Mouse (Mus musculus): Measurements from ENCODE around the gene Tfb2m.
A peak's percentile ranks its signal among the peaks of the same experiment; 100 is the strongest.

Gene Tfb2m

DNA sequence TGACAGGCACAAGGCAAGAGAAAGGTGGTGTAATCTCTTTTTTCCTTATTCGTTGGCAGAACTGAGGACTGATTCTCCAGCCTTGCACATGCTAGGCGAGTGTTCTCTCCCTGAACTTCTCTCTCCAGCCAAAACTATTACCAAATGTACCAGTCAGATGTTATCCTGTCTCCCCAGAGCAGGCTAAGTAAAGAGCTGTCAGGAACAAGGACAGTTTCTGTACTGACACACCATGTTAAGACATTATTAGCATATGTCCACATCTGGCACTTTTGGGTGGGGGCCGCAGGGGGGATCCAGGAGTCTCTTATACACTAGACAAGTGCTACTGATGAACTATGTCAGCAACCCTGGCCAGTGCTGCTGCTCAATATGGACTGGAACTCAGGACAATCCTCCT is 10.9 kb upstream of the Tfb2m start:
- no peak for DNase-seq

DNA sequence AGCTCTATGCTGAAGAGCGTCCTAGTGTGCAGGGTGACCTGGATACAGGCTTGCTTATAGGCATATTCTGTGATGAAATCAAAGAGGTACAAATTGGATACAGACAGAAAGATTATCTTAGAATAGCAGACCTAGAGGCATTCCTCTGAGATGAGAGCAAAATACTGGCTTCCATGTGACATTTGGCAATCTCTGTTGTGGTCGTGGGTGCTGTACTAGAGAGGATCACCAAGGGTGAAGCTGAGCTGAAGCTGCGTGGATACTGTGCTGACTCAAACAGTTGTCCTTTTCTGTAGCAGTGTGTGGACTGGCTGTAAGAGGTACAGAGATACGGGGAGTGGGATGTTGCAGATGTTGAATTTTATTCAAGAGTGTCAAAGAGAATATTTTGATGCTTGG is 7.9 kb upstream of the Tfb2m start:
- DNase-seq: no peak

DNA sequence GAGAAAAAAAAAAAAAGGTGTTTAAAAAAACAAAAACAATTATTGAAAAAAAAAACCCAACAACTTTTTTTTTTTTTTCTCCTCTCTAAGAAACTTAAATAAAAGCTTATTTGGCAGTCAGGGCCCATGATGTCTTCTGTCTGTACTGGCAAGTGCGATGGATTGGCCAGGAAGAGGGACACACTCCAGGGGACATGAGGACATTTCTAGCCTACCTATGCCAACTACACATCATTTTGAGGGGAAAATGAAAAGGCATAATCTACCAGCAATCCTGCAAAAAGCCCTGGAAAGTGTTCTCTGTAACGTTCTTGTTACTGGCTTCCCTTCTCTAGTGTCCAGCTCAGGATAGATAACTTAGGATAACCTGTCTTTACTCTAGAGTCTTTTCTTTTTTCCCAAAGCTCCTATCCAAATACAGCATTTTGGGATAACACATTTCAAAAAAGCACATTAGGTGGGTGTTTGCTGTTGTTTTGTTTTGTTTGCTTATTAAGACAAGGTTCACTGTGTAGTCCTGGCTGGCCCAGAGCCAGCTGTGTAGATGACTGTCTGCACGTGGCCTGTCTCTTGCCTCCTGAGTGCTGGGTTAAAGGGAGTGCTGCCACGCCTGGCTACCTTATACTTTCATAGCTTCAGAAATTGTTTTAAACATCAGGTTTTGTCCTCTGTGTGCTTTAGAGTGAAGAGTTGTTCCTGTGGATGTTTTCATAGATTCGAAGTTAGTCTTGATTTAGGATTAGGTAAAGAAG is 7.3 kb upstream of the Tfb2m start:
- peak; percentile 30 to 45 for DNase-seq

DNA sequence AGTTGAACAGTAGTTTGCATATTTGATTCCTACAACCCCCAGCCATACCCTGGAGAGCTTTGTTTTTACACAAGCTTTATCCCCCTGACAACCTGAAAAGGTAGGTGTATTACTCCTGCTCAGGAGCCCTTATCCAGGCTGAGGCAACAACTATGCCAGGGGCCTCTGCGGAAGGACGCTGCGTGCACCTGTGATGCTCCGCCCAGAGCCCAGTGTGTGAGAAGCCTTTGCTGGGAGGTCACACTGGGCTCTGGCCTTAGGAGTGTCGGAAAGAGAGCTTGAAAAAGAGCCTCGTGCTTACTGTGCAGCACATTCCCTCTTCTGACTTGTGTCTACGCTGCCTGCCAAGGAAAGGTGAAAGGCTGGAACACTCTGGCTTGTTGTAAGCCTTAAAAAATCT is 6.7 kb upstream of the Tfb2m start:
- no peak for DNase-seq

DNA sequence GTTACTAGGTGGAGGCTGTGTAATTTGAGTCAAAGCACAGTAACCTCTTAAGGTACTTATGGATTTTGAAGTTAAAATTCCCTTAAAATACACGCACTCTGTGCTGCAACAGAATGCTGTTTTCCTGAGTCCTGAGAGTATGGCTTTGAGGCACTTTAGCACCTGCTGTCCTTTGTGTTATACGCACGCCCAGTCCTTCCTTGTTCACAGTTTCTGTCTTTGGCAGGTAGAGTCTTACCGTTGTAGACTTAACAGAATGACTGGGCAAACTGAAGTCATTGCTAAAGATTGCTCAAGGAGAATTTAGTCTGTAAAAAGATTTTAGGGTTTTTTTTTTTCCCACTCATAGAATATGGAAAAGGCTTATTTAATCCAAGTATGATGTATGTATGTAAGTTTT is 5.9 kb upstream of the Tfb2m start:
- DNase-seq: no peak

DNA sequence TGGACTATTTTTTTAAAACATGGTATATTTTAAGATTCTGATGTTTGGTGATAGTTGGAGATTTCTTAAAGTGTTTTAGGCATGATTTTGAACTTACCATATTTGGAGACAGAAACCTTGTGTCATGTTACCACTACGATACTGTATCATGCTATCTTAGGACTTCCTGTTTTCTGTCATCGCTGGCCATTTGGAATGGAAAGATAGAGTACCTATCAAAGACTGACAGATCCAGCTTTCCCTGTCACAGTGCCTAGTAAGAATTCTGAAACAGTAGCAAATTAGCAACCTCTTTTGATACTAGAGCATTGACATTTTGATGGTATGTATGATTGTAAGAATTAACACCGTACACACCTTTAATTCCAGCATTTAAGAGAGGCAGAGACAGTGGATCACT is 5.3 kb upstream of the Tfb2m start:
- no peak for DNase-seq

DNA sequence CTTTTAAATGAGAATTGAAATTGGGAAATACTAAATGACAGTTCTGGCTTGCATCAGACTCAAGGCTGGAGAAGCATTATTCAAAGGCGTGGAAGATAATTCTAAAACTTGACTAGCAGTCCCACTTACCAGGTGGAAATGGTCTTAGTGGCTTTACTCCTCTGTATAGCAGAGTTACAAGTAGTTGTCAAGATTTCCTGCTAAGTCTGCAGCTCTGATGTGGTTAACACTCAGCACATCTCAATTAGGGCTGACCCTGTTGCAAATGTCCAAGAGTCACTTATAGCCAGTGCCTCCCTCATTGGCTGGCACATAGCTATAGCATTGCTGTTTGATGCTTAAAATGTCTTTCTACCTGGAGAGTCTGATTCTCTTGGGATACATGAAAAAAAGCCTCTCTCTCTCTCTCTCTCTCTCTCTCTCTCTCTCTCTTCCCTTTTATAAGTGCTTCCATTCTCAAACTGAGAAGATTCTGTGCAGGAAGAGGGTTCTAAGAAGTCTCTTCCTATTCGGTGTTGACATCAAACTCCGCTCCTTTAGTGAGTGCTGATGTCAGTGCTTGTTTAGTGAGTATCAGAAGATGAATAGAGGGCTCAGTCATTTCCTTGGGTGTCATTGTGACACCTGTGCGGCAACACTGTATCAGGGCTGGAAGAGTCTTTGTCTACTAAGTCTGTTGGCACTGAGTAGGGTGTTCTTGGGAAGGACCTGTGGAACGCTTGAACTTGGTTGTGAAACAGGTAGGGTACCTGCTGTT is 3.1 kb upstream of the Tfb2m start:
- no peak for DNase-seq

DNA sequence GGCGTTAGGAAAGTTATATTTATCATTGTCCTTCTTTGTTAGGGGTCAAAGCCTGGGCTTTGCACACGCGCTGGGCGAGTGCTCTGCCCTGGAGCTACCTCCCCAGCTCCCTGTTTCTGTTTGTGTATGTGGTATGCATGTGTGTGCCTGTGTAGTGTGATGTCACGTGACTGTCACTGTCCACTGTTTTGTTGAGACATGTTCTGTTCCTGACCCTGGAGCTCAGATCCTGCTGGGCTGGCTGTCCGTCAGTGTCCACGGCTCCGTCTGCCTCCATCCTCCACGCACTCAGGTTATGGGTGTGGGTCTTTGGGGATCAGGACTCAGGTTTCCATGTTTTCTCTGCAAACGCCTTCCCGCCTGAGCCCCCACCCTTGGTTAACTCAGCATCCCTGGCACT is 2.2 kb upstream of the Tfb2m start:
- DNase-seq: no peak

DNA sequence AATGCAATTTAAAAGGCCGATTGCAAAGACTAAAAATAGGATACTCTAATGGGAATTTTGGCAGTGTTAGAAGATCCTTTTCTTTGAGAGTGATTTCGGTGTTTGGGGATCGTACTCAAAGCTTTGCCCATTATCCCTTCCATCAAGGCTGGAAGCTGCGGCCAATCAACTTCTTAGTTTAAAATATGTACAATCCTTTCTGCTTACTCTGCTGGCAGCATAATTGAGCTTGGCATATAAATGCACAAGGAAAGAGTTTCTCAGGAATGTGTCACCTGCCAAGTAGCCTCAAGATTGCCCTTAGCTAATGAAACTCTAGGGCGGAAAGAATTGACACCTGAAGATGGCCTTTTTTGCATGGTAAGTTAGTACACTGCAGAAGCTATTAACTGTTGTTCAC is 1.1 kb upstream of the Tfb2m start:
- DNase-seq: no peak

DNA sequence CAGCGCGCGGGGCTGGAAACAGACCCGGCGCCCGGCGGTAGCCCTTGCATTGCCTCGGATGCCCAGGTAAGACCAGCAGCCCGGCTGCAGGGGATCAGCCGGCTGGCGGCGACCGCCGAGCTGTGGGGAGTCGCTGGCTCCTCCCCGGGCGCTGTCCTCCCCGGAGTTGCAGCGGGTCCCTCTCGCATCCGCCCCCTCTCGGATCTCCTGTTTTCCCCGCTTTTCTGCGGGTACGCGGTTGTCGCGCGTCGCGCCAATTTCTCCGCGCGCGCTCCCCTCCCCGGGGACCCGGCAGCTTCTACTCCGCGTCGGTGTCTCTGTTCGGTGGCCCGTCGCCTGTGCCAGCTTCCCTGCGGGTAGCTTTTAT is 467 bp upstream of the Tfb2m start:
- DNase-seq: no peak

DNA sequence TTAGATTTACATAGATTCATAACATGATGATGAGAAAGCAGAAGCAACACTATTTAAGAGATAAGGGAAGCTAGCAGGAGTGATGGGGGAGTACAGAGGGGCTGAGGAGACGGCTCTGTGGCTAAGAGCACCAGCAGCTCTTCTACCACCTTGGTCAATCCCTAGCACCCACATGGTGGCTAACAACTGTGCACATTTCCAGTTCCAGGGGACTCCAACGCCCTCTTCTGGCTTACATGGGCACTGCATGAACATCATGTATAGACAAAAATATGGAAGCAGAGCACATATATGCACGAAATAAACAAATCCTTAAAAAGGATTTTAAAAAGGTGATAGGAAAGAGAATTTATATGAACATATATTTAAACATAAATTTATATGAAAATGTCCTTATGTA is 4.6 kb downstream of the Tfb2m start:
- DNase-seq: no peak

DNA sequence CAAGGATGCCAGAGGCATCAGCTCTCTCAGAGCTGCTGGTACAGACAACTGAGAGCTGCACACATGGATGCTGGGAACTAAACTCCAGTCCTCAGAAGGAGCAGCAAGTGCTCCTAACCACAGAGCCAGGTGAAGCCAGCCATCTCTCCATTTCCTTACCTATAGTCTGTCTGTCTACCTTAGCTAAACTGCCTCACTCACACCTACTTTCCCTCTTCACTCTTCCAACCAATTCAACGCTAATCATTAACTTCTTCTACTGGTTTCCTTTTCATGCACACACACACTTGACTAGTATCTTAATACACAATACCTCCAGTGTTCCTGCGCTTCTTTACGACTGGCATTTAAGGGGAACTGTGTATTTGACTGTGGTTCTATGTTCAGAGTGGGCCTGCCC is 6.2 kb downstream of the Tfb2m start:
- no peak for DNase-seq

DNA sequence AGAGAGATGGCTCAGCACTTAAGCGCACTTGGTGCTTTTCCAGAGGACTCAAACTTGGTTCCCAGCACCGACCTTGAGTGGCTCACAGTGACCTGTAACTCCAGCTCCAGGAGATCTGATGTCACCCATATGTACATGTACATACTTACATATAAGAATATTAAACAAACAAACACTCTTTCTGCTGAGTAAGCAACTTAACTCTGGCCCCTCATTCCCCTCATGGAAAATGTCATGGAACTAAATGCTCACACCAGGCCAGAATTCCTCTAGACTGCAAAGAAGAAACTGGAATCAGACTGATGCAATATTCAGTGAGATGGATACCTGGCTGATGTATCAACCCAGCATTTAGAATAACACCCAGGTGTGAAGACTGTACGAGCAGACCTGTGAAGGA is 7.0 kb downstream of the Tfb2m start:
- no peak for DNase-seq

DNA sequence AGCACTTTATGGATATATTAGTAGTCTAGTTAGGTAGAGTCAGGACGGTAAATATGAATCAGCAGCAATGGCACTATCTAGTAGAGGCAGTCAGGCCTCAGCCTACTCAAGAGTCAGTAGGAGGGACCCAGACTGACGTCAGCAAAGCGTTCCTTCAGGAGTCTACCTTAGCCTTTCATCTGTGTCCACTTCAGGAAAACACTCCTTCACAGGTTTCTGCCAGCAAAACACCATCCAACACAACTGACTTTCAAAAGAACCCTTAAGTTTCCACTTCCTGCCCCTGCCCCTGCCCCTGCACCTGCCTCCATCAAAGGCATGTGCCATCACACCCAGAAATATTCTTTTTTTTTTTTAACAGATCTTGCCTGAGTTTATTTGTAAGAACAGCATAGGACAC is 26.2 kb downstream of the Tfb2m start:
- no peak for DNase-seq

DNA sequence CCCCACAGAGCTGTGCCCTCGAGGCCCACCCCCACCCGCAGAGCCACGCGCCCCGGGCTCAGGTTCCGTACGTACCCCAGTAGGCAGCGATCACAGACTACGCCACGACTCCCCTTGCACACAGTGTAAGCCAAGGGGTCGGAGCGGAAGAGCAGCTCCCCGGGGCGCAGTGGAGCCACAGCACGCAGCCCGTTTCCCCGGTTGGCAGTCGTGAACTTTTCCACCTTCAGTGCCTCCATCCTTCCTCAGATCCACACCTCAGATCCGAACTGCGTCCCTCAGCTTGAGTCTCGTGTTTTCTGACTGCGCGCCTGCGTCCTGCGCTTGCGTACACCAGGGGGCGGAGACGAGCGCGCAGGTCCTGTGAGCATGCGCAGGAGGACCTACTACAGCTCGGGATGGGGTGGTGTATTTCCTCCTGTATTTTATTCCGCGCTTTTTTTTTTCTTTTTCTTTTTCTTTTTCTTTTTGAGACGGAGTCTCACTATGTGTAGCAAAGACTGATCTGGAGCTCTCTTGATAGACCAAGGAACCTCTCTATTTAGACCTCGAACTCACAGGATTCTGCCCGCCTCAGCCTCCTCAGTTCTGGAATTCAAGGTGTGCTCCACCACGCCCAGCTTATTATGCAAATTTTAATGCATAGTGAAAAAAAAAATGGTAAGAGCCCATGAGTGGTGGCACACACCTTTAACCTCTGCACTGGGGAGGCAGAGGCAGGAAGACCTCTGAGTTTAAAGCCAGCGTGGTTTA is 28.2 kb downstream of the Tfb2m start, which contains the start of gene Smyd3:
Gene Smyd3 (minus strand): TSS at position 329 of the 753 bp plus-strand sequence.
- peak; percentile 87 to 90 for DNase-seq

DNA sequence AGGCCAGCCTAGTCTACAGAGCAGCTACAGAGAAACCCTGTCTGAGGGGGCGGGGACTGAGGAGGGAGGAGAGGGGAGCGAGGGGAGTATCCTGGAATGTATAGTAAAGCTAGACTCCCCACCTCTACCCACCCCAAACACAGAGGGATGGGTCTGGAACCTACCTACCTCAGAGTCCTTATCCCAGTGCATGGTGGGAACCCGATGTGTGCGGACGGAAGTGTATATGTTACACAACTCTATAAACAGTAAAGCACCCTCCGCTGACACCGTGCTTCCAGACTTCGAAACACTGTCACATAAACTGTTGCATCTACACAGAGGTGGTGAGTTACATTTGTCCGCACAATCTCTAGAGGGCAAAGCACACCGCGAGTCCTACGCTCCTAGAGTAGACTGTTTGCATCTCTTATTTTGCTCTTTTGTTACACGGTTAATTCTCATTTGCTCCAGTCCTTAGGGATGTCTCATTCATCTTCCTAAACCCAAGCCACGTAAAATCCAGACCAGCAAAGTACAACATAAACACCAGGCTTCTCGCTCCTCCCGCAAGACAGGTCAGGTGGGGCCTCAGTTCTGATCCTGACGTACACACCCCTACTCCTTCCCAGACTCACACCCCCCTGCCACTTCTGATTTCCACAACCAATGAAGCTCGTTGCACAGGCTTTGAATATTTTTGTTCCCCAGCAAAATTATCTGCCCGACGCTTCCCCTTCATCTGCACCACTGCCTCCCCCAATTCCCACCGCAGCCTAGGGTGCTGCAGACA is 28.9 kb downstream of the Tfb2m start:
- DNase-seq: peak; percentile 40 to 45

DNA sequence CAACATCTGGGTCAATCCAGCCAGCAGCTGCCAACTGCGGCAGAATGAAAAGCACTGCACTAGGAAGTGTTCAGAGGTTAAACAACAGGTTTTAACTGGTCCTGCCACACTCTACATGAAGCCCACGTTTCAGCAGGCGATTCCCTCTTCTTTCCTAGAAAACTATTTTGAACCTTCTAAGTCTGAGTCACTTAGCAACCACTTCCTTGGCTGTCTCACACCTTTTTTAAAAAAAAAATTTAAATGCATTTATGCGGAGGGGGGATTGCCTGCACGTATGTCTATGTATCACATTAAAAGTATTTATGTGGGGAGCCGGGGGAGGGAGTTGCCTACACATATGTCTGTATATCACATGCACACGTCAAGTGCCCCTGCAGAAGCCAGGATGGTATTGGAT is 34.2 kb downstream of the Tfb2m start:
- no peak for DNase-seq

DNA sequence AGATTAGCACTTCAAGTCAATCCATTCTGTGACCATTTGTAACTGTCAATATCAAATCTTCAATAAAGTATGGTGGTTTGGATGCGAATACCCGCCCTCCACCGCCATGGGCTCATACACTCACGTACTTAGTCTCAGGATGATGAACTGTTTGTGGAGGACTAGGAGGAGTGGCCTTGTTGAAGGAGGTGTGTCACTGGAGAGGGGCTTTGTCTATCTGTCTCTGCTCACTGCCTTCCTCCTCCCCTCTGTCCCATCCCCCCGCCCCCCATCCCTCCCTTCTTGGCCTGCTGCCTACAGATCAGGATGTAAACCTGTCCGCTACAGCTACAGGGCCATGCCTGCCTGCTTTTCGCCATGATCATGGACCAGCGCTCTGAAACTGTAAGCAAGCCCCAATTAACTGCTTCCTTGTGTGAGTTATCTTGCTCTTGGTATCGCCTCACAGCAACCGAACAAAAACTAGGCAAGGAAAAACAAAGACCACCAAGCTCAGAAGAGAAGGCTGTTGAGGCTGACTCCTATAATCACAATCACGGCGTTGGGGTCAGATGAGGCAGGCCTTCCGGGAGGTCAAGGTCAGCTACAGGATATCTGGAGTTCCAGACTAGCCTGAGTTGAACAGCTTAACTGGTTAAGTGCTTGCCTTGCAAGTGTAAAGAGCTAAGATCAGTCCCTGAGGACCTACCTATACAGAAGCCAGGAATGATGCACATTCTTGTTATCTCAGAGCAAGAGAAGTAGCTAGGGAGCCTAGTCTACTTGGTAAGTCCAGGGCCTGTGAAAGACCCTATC is 35.3 kb downstream of the Tfb2m start:
- no peak for DNase-seq

DNA sequence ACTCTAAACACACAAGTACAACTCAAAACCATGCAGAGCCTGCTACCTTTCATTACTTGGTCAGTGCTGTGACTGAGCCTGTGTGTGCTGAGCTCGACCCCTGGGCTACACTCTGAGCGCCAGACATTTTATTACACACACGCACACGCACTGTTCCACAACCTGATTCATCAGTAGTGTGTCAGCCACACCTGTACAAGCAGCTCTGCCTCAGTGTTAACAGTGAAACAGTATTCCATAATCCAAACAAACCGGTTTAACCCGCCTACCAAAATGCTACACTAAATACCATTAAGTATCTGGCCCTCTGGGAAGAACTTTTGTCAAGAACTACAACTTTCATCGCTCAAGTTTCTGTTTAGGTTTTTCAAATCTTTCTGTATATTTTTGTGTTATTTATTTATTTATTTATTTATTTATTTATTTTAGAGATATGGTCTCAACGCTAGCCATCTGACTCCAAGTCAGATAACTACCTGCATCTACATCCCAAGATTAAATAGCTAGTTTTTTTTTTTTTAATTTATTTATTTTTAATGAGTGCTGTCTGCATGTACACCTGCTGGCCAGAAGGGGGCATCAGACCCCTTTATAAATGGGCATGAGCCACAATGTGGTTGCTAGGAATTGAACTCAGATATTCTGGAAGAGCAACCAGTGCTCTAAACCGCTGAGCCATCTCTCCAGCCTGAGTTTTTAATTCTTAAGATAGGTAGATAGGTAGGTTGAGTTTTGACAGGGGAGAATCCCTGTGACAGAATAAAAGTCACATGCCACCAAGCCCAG is 39.3 kb downstream of the Tfb2m start:
- peak; percentile 31 to 52 for DNase-seq

DNA sequence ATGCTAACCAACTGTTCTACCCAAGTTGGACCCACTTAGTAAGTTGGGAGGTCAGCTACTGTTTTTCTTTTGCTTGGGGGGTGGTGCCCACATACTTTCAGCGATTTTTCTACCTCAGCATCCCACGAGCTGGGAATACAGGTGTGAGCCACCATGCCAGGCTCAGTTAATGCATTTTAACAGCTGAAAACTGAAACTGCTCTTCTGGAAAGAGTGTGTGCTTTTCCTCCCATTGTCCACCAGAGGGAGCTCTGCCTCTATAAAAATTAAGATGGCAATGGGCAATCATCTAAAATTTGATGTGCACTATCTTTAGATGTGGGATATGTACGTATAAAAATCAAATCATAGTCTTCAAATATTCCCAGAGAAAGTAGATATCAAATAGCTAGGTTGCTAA is 43.5 kb downstream of the Tfb2m start:
- no peak for DNase-seq

DNA sequence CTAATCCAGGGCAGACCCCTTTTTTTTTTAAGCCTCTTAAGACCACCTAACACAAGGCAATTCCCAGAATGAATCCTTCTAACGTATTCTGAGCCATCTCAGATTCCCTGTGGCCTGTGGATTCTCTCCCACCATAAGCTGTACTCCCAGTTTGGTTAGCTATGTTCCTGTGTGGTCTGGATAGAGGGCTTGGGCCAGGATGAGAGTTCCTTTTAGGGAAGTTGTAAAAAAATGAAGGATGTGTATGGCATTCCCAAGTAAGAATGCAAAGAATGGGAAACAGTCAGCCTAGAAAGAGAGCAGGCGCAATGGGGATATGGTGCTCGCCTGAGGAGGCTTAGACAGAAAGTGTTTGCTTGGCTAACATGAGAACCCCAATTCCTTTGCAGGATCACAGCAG is 46.8 kb downstream of the Tfb2m start:
- DNase-seq: no peak

Measured in kidney, postnatal 4 days (tissue).